Mouse (Mus musculus): ENCODE measurements around the gene Cep112.

GRCm38 (mm10) chr11:108871748-108872147 is 446.8 kb downstream of the Cep112 start:
- TF ChIP-seq ZC3H11A (IDR thresholded peaks at IDR 0.05; ENCODE audit: borderline replicate concordance, low read depth, low read length) (no peak), MAFK (IDR thresholded peaks at IDR 0.05; ENCODE audit: insufficient read depth, low read depth, low read length) (no peak)

Data from ES-E14 (cell line).